Mouse (Mus musculus) bone marrow macrophage, adult 2 months (primary cell): ENCODE data around the gene Dand5.

Experiments
- CTCF ChIP-seq: IDR thresholded peaks from 2 replicates; pipeline ENCODE4 v1.5.1; 2012; ENCODE audit warnings: low read depth, mild to moderate bottlenecking, low read length, moderate library complexity
- POLR2A ChIP-seq: IDR thresholded peaks from 2 replicates; pipeline ENCODE4 v1.6.1; 2012; ENCODE audit warnings: mild to moderate bottlenecking, low read depth, low read length, borderline replicate concordance

DNA sequence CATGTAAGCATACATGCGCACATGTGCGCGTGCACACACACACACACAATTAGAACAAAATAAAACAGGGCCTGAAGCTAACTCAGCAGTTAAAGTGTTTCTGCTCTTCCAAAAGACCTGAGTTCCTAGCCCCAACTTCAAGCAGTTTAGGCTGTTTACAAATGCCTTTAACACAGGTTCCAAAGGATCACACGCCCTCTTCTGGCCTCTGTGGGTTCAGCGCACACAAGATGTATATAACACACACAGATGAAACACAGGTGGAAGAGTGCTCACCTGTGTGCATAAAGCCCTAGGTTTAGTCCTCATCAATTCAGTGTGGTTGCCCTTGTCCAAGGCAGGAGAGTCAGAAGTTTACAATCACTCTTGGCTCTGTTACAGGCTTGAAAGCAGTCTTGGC lies 16.6 kb downstream of the Dand5 start:
- TF ChIP-seq CTCF = no peak
- TF ChIP-seq POLR2A = no peak
